Mouse (Mus musculus): ENCODE measurements at regions not wholly inside any gene's neighbourhood (a gene's known extent, or its start where the extent isn't known, plus 50 kb on each side); places are given as distances from the start of the nearest gene placed in this dataset.

DNA sequence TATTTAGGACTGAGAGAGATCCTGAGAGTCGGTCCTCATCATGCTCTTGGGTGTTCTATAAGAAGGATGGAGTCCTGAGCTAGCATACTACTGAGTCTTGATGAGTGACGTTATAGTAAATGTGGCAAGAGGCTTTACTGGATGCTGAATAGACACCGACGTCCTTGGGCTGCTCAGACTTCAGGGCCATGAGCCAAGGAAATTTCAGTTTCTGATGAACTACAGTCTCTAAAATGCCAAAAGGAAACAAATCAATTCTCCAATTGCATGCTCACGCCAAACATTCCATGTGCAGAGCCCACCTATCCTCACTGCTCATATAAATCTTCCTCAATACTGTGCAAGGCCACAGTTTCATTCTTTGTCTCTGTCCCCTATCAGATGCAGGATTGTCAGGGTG lies 277.2 kb upstream of the Sox11 start:
- no peak for DNase-seq (ENCODE audit: low read depth, low spot score)

DNA sequence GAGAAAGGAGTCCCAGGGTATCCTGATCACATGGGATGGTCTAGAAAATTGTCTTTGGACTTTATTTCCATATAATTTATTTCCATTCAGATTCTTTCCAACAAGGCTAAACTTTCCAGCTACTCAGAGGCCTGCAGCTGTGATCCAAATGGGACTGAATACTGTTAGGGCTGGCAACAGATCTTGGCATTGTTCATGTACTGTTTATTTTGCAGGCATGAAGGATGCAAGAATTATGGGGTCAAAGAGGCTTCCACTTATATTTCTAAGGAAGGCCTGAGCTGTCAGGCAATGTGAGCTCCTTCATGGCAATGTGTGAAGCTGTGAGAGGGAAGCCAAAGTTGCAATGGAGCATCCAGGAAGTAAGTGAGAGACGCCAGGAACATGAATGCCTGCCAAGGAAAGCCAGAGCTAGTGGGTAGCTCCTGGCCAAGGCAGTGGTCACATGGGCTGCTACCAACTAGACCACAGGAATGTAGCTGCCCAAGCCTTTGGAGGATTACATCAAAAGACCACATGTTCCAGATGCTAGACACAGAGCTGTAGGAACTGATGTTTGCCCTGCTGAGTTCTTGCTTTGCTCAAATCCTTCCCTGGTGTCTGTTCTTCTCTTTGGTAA lies 261.8 kb upstream of the Sox11 start:
- no peak for DNase-seq (ENCODE audit: low read depth, low spot score)

DNA sequence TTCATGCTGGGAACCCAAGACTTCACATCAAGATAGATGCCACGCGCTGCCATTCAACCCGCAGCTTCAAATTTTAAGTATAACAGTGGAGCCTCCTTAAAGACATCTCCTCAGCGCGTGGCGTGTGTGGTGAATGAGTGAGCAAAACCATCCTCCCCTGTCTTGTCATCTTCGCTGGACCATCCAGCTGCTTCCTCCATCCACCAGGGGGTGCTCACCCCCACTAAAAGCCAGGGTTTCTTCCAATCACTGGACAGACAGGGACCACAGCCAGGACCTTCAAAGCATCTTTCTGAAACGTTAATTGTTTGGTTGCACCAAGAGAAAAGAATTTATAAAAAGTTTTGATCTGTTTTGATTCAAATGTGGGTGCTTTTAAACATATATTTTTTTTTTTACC lies 256.8 kb upstream of the Sox11 start:
- DNase-seq (ENCODE audit: low read depth, low spot score): peak; percentile 61

DNA sequence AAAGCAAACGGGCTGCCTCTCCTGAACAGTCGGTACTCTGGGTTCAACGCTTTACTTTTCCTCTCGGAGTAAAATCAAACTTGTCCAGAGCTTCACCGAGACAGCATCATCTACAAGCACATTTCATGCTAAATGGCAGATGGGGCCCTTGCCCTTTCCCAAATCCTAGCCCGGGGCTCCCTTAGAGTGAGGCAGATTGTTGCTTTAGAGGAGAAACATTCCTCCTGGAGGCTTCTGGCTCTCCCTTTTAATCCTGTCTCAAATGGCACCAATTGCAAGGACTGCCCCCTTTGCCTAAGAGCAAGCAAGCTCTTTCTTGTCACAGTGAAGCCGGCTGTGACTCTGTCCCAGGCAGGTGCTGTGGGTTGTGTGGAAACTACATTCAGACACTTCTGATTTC lies 255.5 kb upstream of the Sox11 start:
- DNase-seq (ENCODE audit: low read depth, low spot score): no peak

DNA sequence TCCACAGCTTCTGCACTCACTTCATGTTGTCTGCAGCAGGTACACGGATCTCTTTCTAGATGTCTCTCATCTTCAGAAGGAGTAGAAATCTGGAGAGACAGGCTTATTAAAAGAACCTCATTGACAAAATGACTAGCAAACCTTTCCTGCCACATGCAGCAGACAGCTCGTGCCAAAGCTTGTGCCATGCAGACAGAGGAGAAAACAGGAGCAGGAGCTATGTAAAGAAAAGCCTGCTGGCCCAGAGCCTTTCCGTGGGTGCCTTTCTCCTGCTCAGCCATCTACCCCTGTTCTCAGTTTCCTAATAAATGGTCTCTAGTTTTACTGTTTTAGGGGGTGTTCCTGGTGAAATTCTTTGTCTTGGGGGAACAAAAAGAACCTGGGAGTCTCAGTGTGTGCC lies 254.9 kb upstream of the Sox11 start:
- DNase-seq (ENCODE audit: low read depth, low spot score): no peak

DNA sequence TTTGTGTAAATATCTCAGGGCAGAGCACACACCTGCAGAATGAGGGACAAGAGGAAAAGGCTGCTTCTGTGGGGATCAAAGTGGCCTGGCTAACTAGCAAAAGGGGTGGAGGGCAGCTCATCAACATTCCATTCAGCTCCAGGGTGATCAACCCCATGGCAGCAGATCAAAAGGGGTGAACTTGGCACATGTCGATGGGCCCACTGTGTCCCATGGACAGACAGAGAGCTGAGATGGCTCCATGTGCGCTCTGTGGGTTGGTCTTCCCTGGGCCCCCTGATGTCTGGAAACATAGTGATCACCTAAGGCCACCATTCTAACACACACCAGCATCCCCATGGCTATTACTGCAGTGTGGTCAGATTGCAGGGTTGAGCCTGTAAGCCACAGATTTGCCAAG lies 253.2 kb upstream of the Sox11 start:
- DNase-seq (ENCODE audit: low read depth, low spot score): no peak

DNA sequence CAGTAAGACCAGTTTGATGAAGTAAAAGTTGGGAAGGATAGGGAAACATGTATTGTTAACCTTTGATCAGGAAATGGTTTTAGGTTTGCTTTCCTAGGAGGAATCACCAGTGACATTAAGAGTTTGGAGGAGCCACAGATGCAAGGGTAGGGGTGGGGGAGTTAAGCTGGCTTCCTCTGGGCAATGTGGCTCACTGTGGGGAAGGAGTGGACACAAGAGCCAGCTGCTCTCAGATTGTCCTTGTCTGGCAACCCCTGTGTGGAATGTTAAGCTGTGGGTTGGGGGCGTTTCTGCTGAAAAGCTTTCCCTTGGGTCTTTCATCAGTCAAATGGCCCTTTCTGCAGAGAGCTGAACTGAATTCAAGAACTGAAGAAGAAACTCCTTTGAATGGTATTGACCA lies 251.1 kb upstream of the Sox11 start:
- DNase-seq (ENCODE audit: low read depth, low spot score): no peak

DNA sequence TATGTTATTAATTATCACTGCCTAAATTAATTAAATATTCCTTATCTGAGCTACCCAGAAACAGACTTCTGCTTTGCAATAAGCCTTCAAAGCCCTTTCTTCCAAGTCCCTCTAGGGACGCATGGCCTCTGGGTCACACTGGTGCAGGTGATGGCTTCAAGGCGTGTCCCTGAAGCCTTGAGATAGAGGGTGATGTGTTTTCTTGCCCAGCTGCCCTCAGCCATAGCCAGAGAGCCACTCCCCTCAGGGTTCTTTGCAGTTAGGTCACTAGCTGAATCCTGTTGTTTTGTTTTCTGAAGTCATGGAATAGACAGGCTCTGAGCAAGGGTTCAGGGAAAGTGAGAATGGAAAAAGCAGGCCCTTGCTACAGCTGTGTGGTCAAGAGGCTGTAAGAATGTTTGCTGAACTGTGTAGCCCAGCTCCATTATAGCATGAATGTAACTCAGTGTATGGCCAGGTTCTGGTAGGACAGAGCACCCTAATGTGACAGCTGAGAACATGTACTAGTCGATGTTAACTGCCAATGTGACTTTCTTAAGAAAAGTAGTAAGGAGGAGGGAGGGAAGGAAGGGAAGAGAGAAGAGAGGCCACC lies 233.8 kb upstream of the Sox11 start:
- DNase-seq (ENCODE audit: low read depth, low spot score): no peak

DNA sequence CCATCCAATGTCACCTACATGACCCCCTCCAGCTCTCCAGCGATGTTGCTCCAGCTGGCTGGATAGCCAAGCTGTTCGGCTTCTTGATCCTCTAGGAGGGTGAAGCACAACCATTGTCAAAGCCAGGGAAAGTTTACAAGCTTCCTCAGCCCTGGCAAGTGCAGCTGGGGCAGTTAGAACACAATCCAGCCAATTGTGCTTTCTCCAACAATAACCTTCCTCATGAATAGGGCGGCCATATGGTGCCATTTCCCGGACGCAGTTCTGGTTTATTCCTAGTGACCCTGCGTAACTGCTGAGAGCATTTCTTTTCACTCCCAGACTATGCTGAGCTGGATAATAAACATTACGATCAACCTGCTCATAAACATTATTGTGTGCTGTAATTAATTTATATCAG lies 233.3 kb upstream of the Sox11 start:
- DNase-seq (ENCODE audit: low read depth, low spot score): no peak

DNA sequence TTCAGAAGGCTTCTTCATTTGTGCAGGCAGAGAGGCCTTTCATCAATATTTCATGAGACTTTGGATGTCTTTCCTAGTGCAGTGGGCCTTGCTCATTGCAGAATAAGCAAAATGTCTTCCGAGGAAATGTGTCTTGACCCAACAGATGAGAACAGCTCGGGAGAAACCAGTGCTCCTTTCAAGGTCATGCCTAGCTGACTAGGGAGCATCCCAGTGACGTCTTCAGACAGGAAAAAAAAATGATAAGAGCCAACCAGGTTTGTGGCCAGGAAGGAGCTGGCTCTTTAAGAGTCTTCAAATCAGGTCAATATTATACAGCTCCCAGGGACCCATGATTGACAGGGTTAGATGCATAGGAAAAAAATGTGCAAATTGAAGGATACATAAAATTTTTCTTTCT lies 224.9 kb upstream of the Sox11 start:
- DNase-seq (ENCODE audit: low read depth, low spot score): no peak

DNA sequence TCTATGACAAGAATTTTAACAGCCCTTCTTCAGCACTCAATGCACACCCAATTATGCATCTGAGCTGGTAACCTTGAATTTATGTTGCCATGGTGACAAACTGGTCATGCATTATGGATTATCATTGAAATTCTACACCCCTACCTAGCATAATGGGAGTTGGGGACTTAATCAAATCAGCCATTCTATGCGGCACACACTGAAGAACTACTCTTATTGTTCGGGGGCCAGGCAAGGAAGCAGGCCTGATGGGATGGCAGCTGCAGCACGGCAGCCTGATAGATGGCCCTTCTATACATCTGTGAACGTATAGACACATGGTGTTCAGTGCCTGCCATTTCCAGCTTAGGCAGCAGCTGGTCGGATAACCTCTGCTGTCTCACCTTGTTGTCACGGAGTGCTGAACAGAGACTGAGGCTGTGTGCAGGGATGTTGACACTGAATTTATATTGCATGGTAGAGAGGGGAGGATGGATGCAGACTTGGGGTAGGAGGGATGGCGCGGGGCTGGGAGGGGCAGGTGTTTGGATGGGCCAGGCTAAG lies 223.7 kb upstream of the Sox11 start:
- no peak for DNase-seq (ENCODE audit: low read depth, low spot score)

DNA sequence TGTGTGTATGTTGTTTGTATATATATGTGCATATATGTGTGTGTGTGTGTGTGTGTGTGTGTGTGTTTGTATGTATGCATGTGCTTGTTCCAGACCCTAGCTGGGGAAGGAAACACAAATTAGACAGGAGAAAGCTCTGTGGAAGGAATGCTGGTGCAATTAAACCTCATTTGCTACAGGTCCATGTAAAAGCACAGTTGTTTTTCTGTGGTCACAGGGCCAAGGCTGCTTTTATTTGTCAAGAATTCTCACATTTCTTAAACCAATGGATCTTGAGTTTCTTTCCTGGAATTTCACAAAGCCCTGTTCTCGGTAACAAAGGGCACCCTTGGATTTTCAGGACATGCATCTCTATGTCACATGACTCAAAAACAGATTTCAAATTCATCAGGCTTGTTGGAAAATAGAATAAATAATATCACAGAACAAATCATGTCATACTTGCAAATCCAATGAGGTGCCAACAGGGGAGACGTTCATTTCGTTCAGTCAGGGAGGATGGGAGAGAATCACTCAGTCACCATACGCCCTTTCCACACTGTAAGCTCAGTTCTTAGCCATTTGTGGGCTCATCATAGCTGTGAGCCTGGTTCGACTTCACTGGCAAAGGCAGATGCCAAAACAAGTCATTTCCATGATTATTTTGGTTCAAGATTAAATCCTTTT lies 222.4 kb upstream of the Sox11 start:
- DNase-seq (ENCODE audit: low read depth, low spot score): no peak

DNA sequence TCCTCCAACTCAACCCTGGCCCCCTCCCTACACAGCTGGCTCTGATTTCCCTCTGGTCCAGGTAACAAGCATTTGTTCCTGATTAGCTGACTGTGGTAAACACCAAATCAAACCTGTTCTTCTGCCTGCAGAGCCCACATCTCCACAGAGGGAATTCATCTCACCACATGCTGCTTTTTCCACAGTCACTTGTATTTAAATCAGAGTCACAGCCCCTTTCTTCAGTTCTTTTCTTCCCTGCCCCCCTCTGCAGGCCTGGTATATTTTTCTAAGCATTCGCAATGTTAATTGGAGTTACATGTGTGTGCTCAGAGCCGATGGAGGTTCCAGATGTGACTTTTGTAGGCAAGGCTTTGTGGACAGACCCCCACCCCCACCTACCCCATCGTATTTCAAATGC lies 221.5 kb upstream of the Sox11 start:
- DNase-seq (ENCODE audit: low read depth, low spot score): no peak

DNA sequence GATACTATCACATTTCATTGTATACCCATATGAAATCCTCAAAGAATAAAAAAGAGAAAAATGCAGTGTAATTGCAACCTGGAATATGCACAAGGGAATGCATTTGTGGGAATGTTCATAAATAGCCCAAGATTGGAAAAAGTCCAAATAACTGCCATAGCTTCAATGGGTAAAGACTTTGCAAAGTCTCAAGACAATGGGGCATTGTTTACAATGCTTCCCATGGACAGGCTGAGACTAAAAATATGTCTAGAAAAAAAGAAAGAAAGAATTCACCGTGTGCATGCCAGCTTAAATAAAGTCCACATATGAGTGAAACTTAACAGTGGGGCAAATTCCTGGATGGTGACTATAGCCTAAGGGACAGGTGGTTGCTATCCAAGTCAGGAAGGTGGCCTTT lies 210.4 kb upstream of the Sox11 start:
- DNase-seq (ENCODE audit: low read depth, low spot score): no peak

DNA sequence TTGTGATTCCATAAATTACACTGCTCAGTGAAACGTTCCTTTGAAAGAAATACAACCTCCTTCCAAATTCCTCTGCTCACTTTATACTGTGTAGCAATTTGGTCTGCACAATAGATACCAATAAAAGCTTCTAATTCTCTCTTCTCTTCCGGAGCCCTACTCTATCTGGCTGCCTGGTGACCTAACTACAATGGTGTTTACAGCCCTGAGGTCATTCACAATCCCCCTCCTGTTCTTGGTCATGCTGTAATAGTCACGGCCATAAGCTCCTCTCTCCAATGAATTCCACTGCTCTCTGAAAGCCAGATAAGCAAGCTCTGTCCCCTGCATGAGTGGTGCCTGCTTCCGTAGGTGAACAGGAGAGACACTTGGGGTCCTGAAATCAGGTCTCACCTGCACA lies 195.8 kb upstream of the Sox11 start:
- no peak for DNase-seq (ENCODE audit: low read depth, low spot score)

DNA sequence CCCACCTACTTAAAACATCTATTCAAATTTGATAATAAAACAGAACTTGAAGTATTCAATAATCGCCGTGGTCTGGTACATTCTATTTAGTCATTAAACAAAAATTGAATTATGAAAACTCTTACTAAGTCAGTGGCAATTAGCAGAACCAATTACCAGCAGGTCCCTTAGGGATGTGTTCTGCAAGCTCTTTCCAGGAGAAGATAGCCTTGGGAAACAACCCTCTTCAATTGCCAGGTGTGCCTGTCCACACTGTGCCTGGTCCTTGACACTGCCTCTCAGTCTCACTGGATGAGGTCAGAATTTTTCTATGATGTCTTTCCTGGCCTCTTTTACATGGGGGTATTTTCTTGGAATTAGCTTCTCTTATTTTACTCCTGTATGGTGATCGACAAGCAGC lies 195.1 kb upstream of the Sox11 start:
- DNase-seq (ENCODE audit: low read depth, low spot score): no peak

DNA sequence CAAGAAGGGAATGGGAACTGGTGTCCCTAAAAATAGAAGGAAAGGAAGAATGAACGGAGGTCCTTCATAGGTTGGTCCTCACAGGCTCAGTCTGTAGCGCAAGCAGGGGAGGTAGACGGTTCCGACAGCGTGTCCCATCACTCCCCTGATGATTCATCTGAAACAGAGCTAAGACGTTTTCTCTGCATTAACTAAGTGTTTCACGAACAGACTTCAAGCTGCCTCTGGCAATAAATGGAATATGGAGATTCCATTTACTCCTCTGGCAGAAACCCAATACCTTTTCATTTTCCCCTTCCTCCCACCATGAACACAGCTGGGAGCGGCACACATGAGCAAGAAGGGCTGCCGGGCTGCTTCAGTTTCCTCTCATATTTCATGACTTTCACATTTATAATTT lies 194.6 kb upstream of the Sox11 start:
- DNase-seq (ENCODE audit: low read depth, low spot score): no peak

DNA sequence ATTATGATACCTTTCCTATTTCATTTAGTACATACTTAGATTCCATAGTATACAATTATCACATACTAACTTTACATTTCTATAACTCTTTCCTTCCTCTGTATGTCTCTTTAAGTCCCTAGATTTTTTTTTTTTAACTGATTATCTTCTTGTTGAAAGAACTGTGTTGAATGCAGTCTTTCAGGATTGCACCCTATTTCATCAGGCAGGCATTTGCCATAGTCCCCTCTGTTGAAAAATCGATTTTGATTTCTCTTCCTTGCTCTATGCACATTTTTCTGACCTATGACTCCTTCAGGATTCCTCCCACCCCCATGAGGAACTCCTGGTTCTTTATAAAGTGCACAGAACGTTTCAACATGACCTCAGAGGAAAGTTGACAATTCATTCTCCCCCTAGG lies 183.2 kb upstream of the Sox11 start:
- DNase-seq (ENCODE audit: low read depth, low spot score): no peak

DNA sequence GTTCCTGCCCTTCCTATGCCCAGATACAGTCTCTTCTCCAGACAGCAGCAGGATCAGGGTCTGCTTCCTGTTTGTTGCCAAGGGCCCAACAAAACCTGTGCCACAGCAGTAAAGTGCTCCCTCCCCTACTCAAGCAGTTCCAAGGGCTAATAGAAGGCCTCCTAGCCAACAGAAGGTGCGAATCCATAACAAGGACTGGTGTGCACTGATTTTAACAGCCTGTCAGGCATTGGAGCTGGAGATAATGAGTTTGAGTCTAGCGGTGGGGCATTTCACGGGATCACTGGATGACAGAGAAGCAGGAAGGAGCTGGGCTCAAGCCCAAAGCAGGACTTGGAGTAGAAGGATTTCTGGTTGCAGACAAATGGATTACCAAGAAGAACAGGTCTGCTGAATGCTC lies 170.9 kb upstream of the Sox11 start:
- no peak for DNase-seq (ENCODE audit: low read depth, low spot score)

DNA sequence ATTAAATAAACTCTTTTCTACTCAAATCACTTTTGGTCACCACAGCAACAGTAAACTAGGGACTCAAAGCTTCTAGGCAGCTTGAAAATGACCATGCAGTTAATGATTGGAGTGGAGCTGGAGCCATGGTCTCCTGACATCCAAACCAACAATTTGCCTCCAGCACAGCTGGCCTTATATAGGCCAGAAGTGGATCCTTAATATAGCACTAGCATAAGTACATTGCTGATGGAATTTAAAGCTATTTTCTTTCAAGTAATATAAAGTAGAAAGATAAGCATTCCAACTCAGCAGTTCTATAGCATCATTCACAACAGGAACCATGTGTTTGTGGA lies 165.8 kb upstream of the Sox11 start:
- no peak for DNase-seq (ENCODE audit: low read depth, low spot score)

DNA sequence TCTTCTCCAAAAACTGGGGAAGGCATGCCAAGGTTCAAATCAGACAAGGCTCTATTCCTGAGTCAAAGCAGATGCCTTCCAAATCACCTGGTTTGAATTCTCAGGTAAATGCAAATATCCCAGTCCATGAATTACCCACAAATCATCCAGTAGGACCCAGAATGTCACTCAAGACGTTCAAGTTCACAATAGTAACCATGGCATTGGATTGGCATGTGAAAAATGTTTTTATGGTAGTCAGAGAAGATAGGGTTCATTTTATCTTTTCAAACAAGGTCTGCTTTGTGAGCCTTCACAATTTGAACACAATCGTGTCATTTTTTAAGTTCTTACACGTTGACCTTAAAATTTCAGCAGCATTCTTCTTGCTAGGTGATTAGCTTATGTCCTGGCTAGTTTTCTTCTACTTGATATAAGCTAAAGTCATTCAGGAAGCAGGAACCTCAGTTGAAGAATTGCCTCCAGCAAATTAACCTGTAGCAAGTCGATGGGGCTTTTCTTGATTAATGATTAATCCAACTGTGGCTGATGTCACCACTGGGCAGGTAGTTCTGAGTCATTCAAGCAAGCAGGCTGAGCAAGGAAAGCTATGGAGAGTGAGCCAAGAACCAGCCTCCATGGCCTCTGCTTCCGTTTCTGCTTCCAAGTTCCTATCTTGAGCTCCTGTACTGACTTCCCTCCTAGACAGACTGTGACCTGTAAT lies 165.3 kb upstream of the Sox11 start:
- no peak for DNase-seq (ENCODE audit: low read depth, low spot score)

DNA sequence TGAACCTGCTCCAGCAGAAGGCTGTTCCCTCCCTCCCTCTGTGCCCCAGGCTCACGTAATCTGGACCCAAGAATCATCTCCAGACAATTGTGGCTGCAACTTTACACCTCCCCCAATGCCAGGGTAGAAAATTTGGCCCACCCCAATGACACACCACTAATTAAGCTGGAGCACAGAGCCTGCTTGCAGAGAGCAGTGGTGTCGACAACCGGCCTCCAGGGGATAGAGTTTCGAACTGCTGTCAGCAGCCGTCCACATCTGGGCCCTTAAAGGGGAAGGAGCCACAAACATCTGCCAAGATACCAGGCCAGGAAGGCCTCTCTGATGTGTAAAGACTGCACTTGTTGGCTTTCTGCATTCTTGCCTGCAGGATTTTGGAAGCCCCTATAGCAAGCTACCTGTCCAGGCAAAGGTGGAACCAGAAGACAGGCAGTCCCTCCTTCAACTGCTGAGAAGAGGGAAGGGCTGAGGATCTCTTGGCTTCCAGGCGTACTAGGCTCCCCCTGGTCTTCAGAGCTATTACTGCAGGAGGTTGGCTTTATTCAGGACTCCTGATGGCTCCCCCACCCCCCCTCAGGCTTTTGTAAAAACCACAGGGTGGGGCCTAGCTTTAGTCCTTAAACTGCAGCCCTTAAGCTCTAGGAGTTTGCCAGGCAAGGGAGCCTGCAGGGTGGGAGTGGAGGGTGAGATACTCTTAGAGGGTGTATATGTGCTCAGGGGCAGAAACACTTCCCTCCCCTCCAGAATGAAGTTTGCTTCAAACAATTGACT lies 160.5 kb upstream of the Sox11 start:
- peak; percentile 81 for DNase-seq (ENCODE audit: low read depth, low spot score)

Data from ZHBTc4 (cell line).